Mouse (Mus musculus) embryo, embryonic 11.5 days (tissue): ENCODE measurements around the gene Mrpl37.

Experiments
- DNase-seq: peaks from one replicate; pipeline ENCODE4 v3.0.0-alpha.2; 2012; ENCODE audit warnings: low read depth, low spot score

The Mrpl37 gene

GRCm38 (mm10) chr4:107019027-107019426, 47.6 kb downstream of the Mrpl37 start:
- DNase-seq: no peak

GRCm38 (mm10) chr4:107018521-107018920, 48.1 kb downstream of the Mrpl37 start:
- no peak for DNase-seq

- DNase-seq: no peak
Measured at GRCm38 (mm10) chr4:107017257-107017656, 49.4 kb downstream of the Mrpl37 start.

GRCm38 (mm10) chr4:107015971-107016511, 50.6 kb downstream of the Mrpl37 start:
- peak; percentile 68 for DNase-seq

GRCm38 (mm10) chr4:107013817-107014260, 52.8 kb downstream of the Mrpl37 start:
- DNase-seq: no peak

- DNase-seq: no peak
Measured at GRCm38 (mm10) chr4:107013119-107013816, 53.4 kb downstream of the Mrpl37 start.

GRCm38 (mm10) chr4:107012574-107012973, 54.1 kb downstream of the Mrpl37 start:
- no peak for DNase-seq

- DNase-seq: no peak
Measured at GRCm38 (mm10) chr4:107012005-107012478, 54.6 kb downstream of the Mrpl37 start.

- DNase-seq: no peak
Measured at GRCm38 (mm10) chr4:107011325-107012004, 55.2 kb downstream of the Mrpl37 start.

GRCm38 (mm10) chr4:107009548-107009947, 57.1 kb downstream of the Mrpl37 start:
- no peak for DNase-seq

GRCm38 (mm10) chr4:107008161-107008560, 58.5 kb downstream of the Mrpl37 start:
- DNase-seq: no peak

- no peak for DNase-seq
Measured at GRCm38 (mm10) chr4:107007359-107007758, 59.3 kb downstream of the Mrpl37 start.

GRCm38 (mm10) chr4:107006807-107007206, 59.9 kb downstream of the Mrpl37 start:
- DNase-seq: no peak

- no peak for DNase-seq
Measured at GRCm38 (mm10) chr4:107006229-107006628, 60.4 kb downstream of the Mrpl37 start.
